Mouse (Mus musculus) liver, adult (tissue): ENCODE measurements around the gene Ostf1.

Experiments used
- GATA4 ChIP-seq: IDR thresholded peaks from 2 replicates; pipeline ENCODE4 v1.6.1; 2014; ENCODE audit warnings: mild to moderate bottlenecking, low read length; ENCODE audit not compliant: insufficient replicate concordance

Gene Ostf1

GRCm38 (mm10) chr19:18650473-18650872 is 18.9 kb upstream of the Ostf1 start:
- TF ChIP-seq GATA4 = no peak

GRCm38 (mm10) chr19:18649955-18650354 is 18.3 kb upstream of the Ostf1 start:
- no peak for TF ChIP-seq GATA4

- no peak for TF ChIP-seq GATA4
Observed at GRCm38 (mm10) chr19:18648558-18648945, 16.9 kb upstream of the Ostf1 start.

GRCm38 (mm10) chr19:18647775-18648557 is 16.3 kb upstream of the Ostf1 start:
- no peak for TF ChIP-seq GATA4

- TF ChIP-seq GATA4 = no peak
Observed at GRCm38 (mm10) chr19:18646853-18647420, 15.3 kb upstream of the Ostf1 start.

GRCm38 (mm10) chr19:18646397-18646796 is 14.8 kb upstream of the Ostf1 start:
- no peak for TF ChIP-seq GATA4

- no peak for TF ChIP-seq GATA4
Observed at GRCm38 (mm10) chr19:18644084-18644483, 12.5 kb upstream of the Ostf1 start.

GRCm38 (mm10) chr19:18643411-18643810 is 11.8 kb upstream of the Ostf1 start:
- TF ChIP-seq GATA4 = no peak

GRCm38 (mm10) chr19:18641001-18641400 is 9.4 kb upstream of the Ostf1 start:
- TF ChIP-seq GATA4 = no peak

GRCm38 (mm10) chr19:18639552-18639951 is 7.9 kb upstream of the Ostf1 start:
- no peak for TF ChIP-seq GATA4

- TF ChIP-seq GATA4 = no peak
Observed at GRCm38 (mm10) chr19:18638949-18639348, 7.3 kb upstream of the Ostf1 start.

- TF ChIP-seq GATA4 = no peak
Observed at GRCm38 (mm10) chr19:18637954-18638353, 6.3 kb upstream of the Ostf1 start.

- TF ChIP-seq GATA4 = no peak
Observed at GRCm38 (mm10) chr19:18632231-18633185, 885 bp upstream of the Ostf1 start.

GRCm38 (mm10) chr19:18631161-18631643 is 421 bp downstream of the Ostf1 start:
- TF ChIP-seq GATA4 = no peak
